Mouse (Mus musculus): ENCODE data around the gene Gsk3a. TPM values are rescaled to one million over a fixed set of nuclear protein-coding genes. Genes with fewer than 3 reads are reported as not detected.

Gsk3a gene
- polyA plus RNA-seq, 1 experiment from 2014 or later, result 25.1 TPM

GRCm38 (mm10) chr7:25281166-25281733, 43.6 kb upstream of the Gsk3a start:
- peak overlapping the region; percentile 76 for H3K4me3 ChIP-seq (ENCODE audit: low read depth, low read length)
- H3K27me3 ChIP-seq (ENCODE audit: control insufficient read depth, insufficient read depth, low read length), result no peaks in the 10 kb centered on the region
- H3K9ac ChIP-seq (replicated peaks; ENCODE audit: low read depth, low read length), result peak overlapping the region; percentile 76
- peaks cover 14% of the 10 kb centered on the region for H3K36me3 ChIP-seq (ENCODE audit: control insufficient read depth, insufficient read depth, low read length)
- no peaks in the 10 kb centered on the region for H3K9me3 ChIP-seq (ENCODE audit: control insufficient read depth, low read length)
- ATAC-seq (ENCODE audit: low read depth), result no peak
- H3K4me1 ChIP-seq (ENCODE audit: control insufficient read depth, insufficient read depth, low read length), result peaks cover 54% of the 10 kb centered on the region
- H3K4me2 ChIP-seq (ENCODE audit: low read depth, low read length), result peak overlapping the region; percentile 90
- H3K27ac ChIP-seq (ENCODE audit: low read depth, low read length), result peak overlapping the region; percentile 98
- WGBS, result 20% methylated on average over 12 of the region's 12 CpGs

GRCm38 (mm10) chr7:25279861-25280791, 42.5 kb upstream of the Gsk3a start:
- peak overlapping the region; percentile 76 for H3K9ac ChIP-seq (replicated peaks; ENCODE audit: low read depth, low read length)
- no peaks in the 10 kb centered on the region for H3K27me3 ChIP-seq (ENCODE audit: control insufficient read depth, insufficient read depth, low read length)
- H3K4me3 ChIP-seq (ENCODE audit: low read depth, low read length), result peak overlapping the region; percentile 76
- WGBS, result under 1% methylated on average over 6 of the region's 6 CpGs
- H3K4me1 ChIP-seq (ENCODE audit: control insufficient read depth, insufficient read depth, low read length), result peaks cover 57% of the 10 kb centered on the region
- H3K4me2 ChIP-seq (ENCODE audit: low read depth, low read length), result peak overlapping the region; percentile 90
- ATAC-seq (ENCODE audit: low read depth), result no peak; the same call in 1 of the 2 replicates
- peak overlapping the region; percentile 98 for H3K27ac ChIP-seq (ENCODE audit: low read depth, low read length)
- peaks cover 8% of the 10 kb centered on the region for H3K36me3 ChIP-seq (ENCODE audit: control insufficient read depth, insufficient read depth, low read length)
- H3K9me3 ChIP-seq (ENCODE audit: control insufficient read depth, low read length), result no peaks in the 10 kb centered on the region

GRCm38 (mm10) chr7:25279076-25279860, 41.6 kb upstream of the Gsk3a start:
- peak overlapping the region; percentile 76 for H3K4me3 ChIP-seq (ENCODE audit: low read depth, low read length)
- H3K4me1 ChIP-seq (ENCODE audit: control insufficient read depth, insufficient read depth, low read length), result peaks cover 53% of the 10 kb centered on the region
- ATAC-seq (ENCODE audit: low read depth), result peak; percentile 60
- WGBS, result 0% methylated on average over 39 of the region's 49 CpGs
- peaks cover 6% of the 10 kb centered on the region; the same call in 1 of the 2 replicates for H3K36me3 ChIP-seq (ENCODE audit: control insufficient read depth, insufficient read depth, low read length)
- H3K4me2 ChIP-seq (ENCODE audit: low read depth, low read length), result peak overlapping the region; percentile 90
- no peaks in the 10 kb centered on the region for H3K27me3 ChIP-seq (ENCODE audit: control insufficient read depth, insufficient read depth, low read length)
- H3K27ac ChIP-seq (ENCODE audit: low read depth, low read length), result peak overlapping the region; percentile 98
- peak overlapping the region; percentile 74 for H3K9ac ChIP-seq (replicated peaks; ENCODE audit: low read depth, low read length)
- no peaks in the 10 kb centered on the region for H3K9me3 ChIP-seq (ENCODE audit: control insufficient read depth, low read length)

- WGBS, result under 1% methylated on average over 48 of the region's 60 CpGs
- peak; percentile 70 for ATAC-seq (ENCODE audit: low read depth)
- H3K4me1 ChIP-seq (ENCODE audit: control insufficient read depth, insufficient read depth, low read length), result peaks cover 49% of the 10 kb centered on the region
- peak overlapping the region; percentile 98 for H3K27ac ChIP-seq (ENCODE audit: low read depth, low read length)
- peak overlapping the region; percentile 90 for H3K4me2 ChIP-seq (ENCODE audit: low read depth, low read length)
- H3K9me3 ChIP-seq (ENCODE audit: control insufficient read depth, low read length), result no peaks in the 10 kb centered on the region
- peak overlapping the region; percentile 76 for H3K4me3 ChIP-seq (ENCODE audit: low read depth, low read length)
- peak overlapping the region; percentile 74 for H3K9ac ChIP-seq (replicated peaks; ENCODE audit: low read depth, low read length)
- H3K27me3 ChIP-seq (ENCODE audit: control insufficient read depth, insufficient read depth, low read length), result no peaks in the 10 kb centered on the region
- H3K36me3 ChIP-seq (ENCODE audit: control insufficient read depth, insufficient read depth, low read length), result peaks cover 11% of the 10 kb centered on the region; the same call in 1 of the 2 replicates
Observed at GRCm38 (mm10) chr7:25278341-25279075, 40.9 kb upstream of the Gsk3a start.

GRCm38 (mm10) chr7:25277998-25278340, 40.3 kb upstream of the Gsk3a start:
- 19% methylated on average over 4 of the region's 4 CpGs for WGBS
- Histone ChIP-seq H3K4me1 (ENCODE audit: control insufficient read depth, insufficient read depth, low read length) (peaks cover 44% of the 10 kb centered on the region), H3K27me3 (ENCODE audit: control insufficient read depth, insufficient read depth, low read length) (no peaks in the 10 kb centered on the region)

GRCm38 (mm10) chr7:25277405-25277804, 39.8 kb upstream of the Gsk3a start:
- Histone ChIP-seq H3K4me1 (ENCODE audit: control insufficient read depth, insufficient read depth, low read length) (peaks cover 43% of the 10 kb centered on the region), H3K4me2 (ENCODE audit: low read depth, low read length) (peak overlapping the region; percentile 90), H3K27me3 (ENCODE audit: control insufficient read depth, insufficient read depth, low read length) (no peaks in the 10 kb centered on the region), H3K4me3 (ENCODE audit: low read depth, low read length) (peak overlapping the region; percentile 76; the same call in 1 of the 2 replicates), H3K9me3 (ENCODE audit: control insufficient read depth, low read length) (no peaks in the 10 kb centered on the region), H3K9ac (replicated peaks; ENCODE audit: low read depth, low read length) (peak overlapping the region; percentile 37), H3K27ac (ENCODE audit: low read depth, low read length) (peak overlapping the region; percentile 98), H3K36me3 (ENCODE audit: control insufficient read depth, insufficient read depth, low read length) (peaks cover 14% of the 10 kb centered on the region; the same call in 1 of the 2 replicates)
- WGBS, result 92% methylated on average over 4 of the region's 4 CpGs
- ATAC-seq (ENCODE audit: low read depth), result no peak

More at GRCm38 (mm10) chr7:25277998-25278340, 40.3 kb upstream of the Gsk3a start:
- ATAC-seq (ENCODE audit: low read depth), result no peak
- peak overlapping the region; percentile 90 for H3K4me2 ChIP-seq (ENCODE audit: low read depth, low read length)
- H3K27ac ChIP-seq (ENCODE audit: low read depth, low read length), result peak overlapping the region; percentile 98
- H3K4me3 ChIP-seq (ENCODE audit: low read depth, low read length), result peak overlapping the region; percentile 76
- no peaks in the 10 kb centered on the region for H3K9me3 ChIP-seq (ENCODE audit: control insufficient read depth, low read length)
- H3K36me3 ChIP-seq (ENCODE audit: control insufficient read depth, insufficient read depth, low read length), result peaks cover 13% of the 10 kb centered on the region; the same call in 1 of the 2 replicates
- peak overlapping the region; percentile 74 for H3K9ac ChIP-seq (replicated peaks; ENCODE audit: low read depth, low read length)

- H3K9ac ChIP-seq (replicated peaks; ENCODE audit: low read depth, low read length), result peak overlapping the region; percentile 8; the same call in 1 of the 2 replicates
- no peak overlapping the region for H3K4me3 ChIP-seq (ENCODE audit: low read depth, low read length)
- peaks cover 23% of the 10 kb centered on the region for H3K36me3 ChIP-seq (ENCODE audit: control insufficient read depth, insufficient read depth, low read length)
- no peaks in the 10 kb centered on the region for H3K27me3 ChIP-seq (ENCODE audit: control insufficient read depth, insufficient read depth, low read length)
- H3K27ac ChIP-seq (ENCODE audit: low read depth, low read length), result no peak overlapping the region
- no peak overlapping the region; the same call in 1 of the 2 replicates for H3K4me2 ChIP-seq (ENCODE audit: low read depth, low read length)
- 62% methylated on average over 9 of the region's 9 CpGs for WGBS
- no peak for ATAC-seq (ENCODE audit: low read depth)
- peaks cover 34% of the 10 kb centered on the region for H3K4me1 ChIP-seq (ENCODE audit: control insufficient read depth, insufficient read depth, low read length)
- no peaks in the 10 kb centered on the region for H3K9me3 ChIP-seq (ENCODE audit: control insufficient read depth, low read length)
Observed at GRCm38 (mm10) chr7:25275555-25276298, 38.1 kb upstream of the Gsk3a start.

All from neural tube, embryonic 14.5 days (tissue).